Mouse (Mus musculus) neural tube, embryonic 14.5 days (tissue): Measurements from ENCODE around the gene Actrt3. TPM values are rescaled to one million over a fixed set of nuclear protein-coding genes. Genes with fewer than 3 reads are reported as not detected.

ENCODE experiments used
- ATAC-seq: fragments of 200-750 bp; cut with Nextera tagmentation; 2 replicates; pipeline ENCODE4 v1.8.0; 2017; ENCODE audit warnings: low read depth, mild to moderate bottlenecking, moderate TSS enrichment, moderate library complexity
- H3K27ac ChIP-seq: fragments of 300-500 bp; sonication (generic); 2 replicates; pipeline ENCODE4 v1.5.1; 2014; ENCODE audit warnings: low read depth, mild to moderate bottlenecking, control low read depth, low read length, moderate library complexity, mixed read lengths
- H3K27me3 ChIP-seq: fragments of 300-500 bp; sonication (generic); 2 replicates; pipeline ENCODE4 v1.6.1; 2014; ENCODE audit warnings: low read length; ENCODE audit not compliant: control insufficient read depth, insufficient read depth
- H3K36me3 ChIP-seq: fragments of 300-500 bp; sonication (generic); 2 replicates; pipeline ENCODE4 v1.6.1; 2014; ENCODE audit warnings: low read length, mixed read lengths; ENCODE audit not compliant: control insufficient read depth, insufficient read depth
- H3K4me1 ChIP-seq: fragments of 300-500 bp; sonication (generic); 2 replicates; pipeline ENCODE4 v1.6.1; 2014; ENCODE audit warnings: low read length; ENCODE audit not compliant: control insufficient read depth, insufficient read depth
- H3K4me2 ChIP-seq: fragments of 300-500 bp; sonication (generic); 2 replicates; pipeline ENCODE4 v1.6.1; 2014; ENCODE audit warnings: mild to moderate bottlenecking, low read depth, low read length, control low read depth
- H3K4me3 ChIP-seq: fragments of 300-500 bp; sonication (generic); 2 replicates; pipeline ENCODE4 v1.5.1; 2014; ENCODE audit warnings: low read depth, low read length, control low read depth, mixed read lengths
- H3K9ac ChIP-seq: fragments of 300-500 bp; sonication (generic); replicated peaks from 2 replicates; pipeline ENCODE4 v1.6.1; 2014; ENCODE audit warnings: low read depth, mild to moderate bottlenecking, control low read depth, low read length, mixed read lengths
- H3K9me3 ChIP-seq: fragments of 300-500 bp; sonication (generic); 2 replicates; pipeline ENCODE4 v1.6.1; 2016; ENCODE audit warnings: low read length; ENCODE audit not compliant: control insufficient read depth
- WGBS: fragments of 180-500 bp; shearing (Covaris S2); extraction: QIAGEN DNeasy Blood & Tissue Kit; methylation state at CpG from one replicate; pipeline ENCODE4 v1.1.7; 2014; 5-methylcytosine and 5-hydroxymethylcytosine counted together
- polyA plus RNA-seq: library from polyadenylated mRNA; unstranded; fragments of >200 nt; fragmentation: Nextera tagmentation; extraction: Ambion mirVana; gene quantifications from 2 replicates; pipeline ENCODE4 v1.2.1, GENCODE M21; 2014

Actrt3 gene
- 0.83 and 0.88 TPM in 2 replicates for polyA plus RNA-seq

DNA sequence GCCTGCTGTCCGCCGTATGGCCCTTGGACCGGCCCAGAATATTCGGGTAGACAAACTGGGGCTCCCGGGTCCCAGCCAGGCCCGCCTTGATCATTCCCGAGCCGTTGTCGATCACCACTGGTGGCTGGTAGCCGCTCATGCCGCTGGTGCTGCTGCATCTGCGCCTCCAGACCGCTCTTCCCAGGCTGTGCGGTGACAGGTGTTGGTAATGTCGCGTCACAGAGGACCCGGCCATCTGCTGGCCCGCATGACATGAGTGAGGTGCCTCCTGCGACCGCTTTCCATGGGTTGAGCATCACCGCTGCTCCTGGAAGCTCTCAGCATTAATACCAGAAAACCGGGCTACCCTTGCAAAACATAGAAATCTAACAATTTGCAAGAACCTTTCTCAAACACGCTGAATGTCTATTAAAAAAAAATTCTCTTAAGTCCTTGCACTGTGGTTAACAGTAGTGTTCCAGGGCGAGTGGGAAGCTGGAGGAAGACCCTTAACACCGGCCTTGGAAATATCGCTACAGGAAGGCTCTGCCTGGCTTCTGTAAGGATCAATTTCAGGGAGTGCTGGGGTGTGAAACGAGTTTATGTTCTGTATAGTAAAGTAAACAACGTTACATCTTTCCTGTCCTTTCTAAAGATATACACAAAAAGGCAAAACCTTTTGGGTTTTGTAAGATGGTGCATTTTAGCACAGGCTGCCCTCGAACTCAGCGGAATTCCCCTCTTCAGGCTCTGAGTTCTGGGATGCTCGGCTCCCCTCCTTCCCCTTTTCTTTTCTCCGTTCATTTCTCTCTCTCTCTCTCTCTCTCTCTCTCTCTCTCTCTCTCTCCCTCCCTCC, at the start of gene Actrt3:
TSS of gene Actrt3 (minus strand) at position 229 of the 835 bp plus-strand sequence.
- H3K27ac ChIP-seq, result peak within 1 kb of the TSS; percentile 55
- H3K9me3 ChIP-seq, result no peaks in the 10 kb centered on the region
- H3K36me3 ChIP-seq, result no peaks in the 10 kb centered on the region
- 1% methylated on average over 32 of the region's 32 CpGs for WGBS
- no peak for ATAC-seq
- H3K4me3 ChIP-seq, result peak within 1 kb of the TSS; percentile 88
- H3K9ac ChIP-seq, result peak within 1 kb of the TSS; percentile 55
- peaks cover 14% of the 10 kb centered on the region for H3K4me1 ChIP-seq
- H3K4me2 ChIP-seq, result peak within 1 kb of the TSS; percentile 73
- H3K27me3 ChIP-seq, result no peaks in the 10 kb centered on the region

GRCm38 (mm10) chr3:30648466-30648865, 48.7 kb upstream of the Actrt3 start:
- Histone ChIP-seq H3K27ac (no peak overlapping the region), H3K4me1 (peaks cover 6% of the 10 kb centered on the region; the same call in 1 of the 2 replicates), H3K4me2 (no peak overlapping the region), H3K36me3 (no peaks in the 10 kb centered on the region), H3K9ac (no peak overlapping the region), H3K9me3 (no peaks in the 10 kb centered on the region), H3K27me3 (peaks cover 7% of the 10 kb centered on the region; the same call in 1 of the 2 replicates), H3K4me3 (no peak overlapping the region)
- 83% methylated on average over 2 of the region's 2 CpGs for WGBS
- no peak for ATAC-seq

- 2% methylated on average over 25 of the region's 25 CpGs for whole genome bisulfite sequencing
- peak; percentile 85; the same call in 1 of the 2 replicates for ATAC-seq
- Histone ChIP-seq H3K4me1 (peaks cover 6% of the 10 kb centered on the region; the same call in 1 of the 2 replicates), H3K27ac (no peak within 1 kb of the TSS), H3K36me3 (no peaks in the 10 kb centered on the region), H3K9ac (peak within 1 kb of the TSS; percentile 22; the same call in 1 of the 2 replicates), H3K4me2 (peak within 1 kb of the TSS; percentile 56), H3K27me3 (peaks cover 7% of the 10 kb centered on the region; the same call in 1 of the 2 replicates), H3K4me3 (peak within 1 kb of the TSS; percentile 26; the same call in 1 of the 2 replicates), H3K9me3 (no peaks in the 10 kb centered on the region)
Measured at GRCm38 (mm10) chr3:30647440-30648090, 47.8 kb upstream of the Actrt3 start, which contains the start of gene Lrrc34. Gene Lrrc34 (minus strand): TSS chr3:30647869.

DNA sequence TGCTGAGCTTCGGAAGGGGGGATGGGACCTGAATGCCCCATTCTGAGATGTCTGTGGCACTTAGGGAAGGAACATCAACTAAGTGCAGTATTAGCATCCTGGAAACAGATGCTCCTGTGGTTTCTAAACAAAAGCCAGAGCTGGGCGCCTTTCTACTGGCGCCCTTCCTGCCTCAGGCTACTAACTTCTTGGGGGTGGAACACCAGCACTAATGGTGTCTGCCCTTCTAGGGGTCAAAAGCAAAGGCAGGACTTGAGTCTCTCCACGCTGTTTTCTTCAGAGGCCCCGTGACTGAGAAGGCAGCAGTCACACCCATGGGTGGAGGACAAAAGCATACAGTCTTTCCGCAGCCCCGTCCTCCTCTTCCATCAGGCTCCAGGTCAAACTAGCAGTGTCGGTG, 47.0 kb upstream of the Actrt3 start:
- H3K27ac ChIP-seq, result no peak overlapping the region
- no peak overlapping the region for H3K4me2 ChIP-seq
- no peaks in the 10 kb centered on the region for H3K9me3 ChIP-seq
- no peak overlapping the region for H3K4me3 ChIP-seq
- peaks cover 6% of the 10 kb centered on the region; the same call in 1 of the 2 replicates for H3K4me1 ChIP-seq
- H3K36me3 ChIP-seq, result no peaks in the 10 kb centered on the region
- ATAC-seq, result no peak
- 44% methylated on average over 8 of the region's 8 CpGs for WGBS
- no peak overlapping the region for H3K9ac ChIP-seq
- H3K27me3 ChIP-seq, result peaks cover 7% of the 10 kb centered on the region; the same call in 1 of the 2 replicates

DNA sequence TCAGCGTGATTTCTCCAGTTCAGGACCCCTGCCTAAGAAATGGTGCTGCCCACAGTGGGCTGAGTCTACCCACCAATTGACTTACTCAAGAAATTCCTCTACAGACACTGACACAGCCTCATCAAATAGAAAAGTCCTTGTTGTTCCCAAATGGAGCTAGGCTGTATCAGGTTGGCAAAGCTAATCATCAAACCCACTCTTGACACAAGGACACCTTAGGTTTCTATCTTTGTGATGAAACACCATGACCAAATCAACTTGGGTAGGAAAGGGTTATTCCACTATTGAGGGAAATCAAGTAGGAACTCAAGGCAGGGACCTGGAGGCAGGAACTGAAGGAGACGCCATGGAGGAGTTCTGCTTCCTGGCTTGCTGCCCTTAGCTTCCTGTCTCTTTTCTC, 44.5 kb upstream of the Actrt3 start, which contains the start of gene Lrriq4:
TSS of gene Lrriq4 (plus strand) at position 301 of the 400 bp plus-strand sequence.
- 84% methylated on average over 2 of the region's 2 CpGs for WGBS

DNA sequence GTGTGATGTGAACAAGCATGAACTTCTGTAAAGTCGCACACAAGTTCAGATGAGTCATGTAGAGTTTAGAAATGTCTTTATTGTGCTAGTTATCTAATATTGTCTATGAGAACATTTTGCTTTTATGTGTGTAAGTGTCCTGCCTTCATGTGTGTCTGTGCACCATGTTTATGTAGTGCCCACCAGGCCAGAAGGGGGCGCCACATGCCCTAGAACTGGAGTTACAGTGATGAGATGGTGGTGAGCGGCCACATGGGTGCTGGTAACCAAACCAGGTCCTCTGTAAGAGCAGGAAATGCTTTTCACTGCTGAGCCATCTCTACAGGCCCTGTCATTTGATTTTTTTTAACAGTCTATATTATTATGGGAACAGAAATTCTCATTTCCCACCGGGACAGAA, 35.9 kb upstream of the Actrt3 start:
- H3K36me3 ChIP-seq, result no peaks in the 10 kb centered on the region
- H3K4me2 ChIP-seq, result no peak overlapping the region
- no peak overlapping the region for H3K4me3 ChIP-seq
- no peak overlapping the region for H3K9ac ChIP-seq
- no peaks in the 10 kb centered on the region for H3K4me1 ChIP-seq
- no peaks in the 10 kb centered on the region for H3K9me3 ChIP-seq
- no peak overlapping the region for H3K27ac ChIP-seq
- no peaks in the 10 kb centered on the region for H3K27me3 ChIP-seq
- ATAC-seq, result no peak
- WGBS, result 88% methylated on average over 4 of the region's 4 CpGs

More for the DNA sequence above, 44.5 kb upstream of the Actrt3 start, which contains the start of gene Lrriq4:
- H3K27ac ChIP-seq, result no peak within 1 kb of the TSS
- no peak within 1 kb of the TSS for H3K4me3 ChIP-seq
- H3K27me3 ChIP-seq, result 0 out of 2 replicates have a peak, but pooled peaks cover 1% of the 10 kb centered on the region
- H3K36me3 ChIP-seq, result no peaks in the 10 kb centered on the region
- no peak for ATAC-seq
- H3K4me2 ChIP-seq, result no peak within 1 kb of the TSS
- no peak within 1 kb of the TSS for H3K9ac ChIP-seq
- H3K4me1 ChIP-seq, result no peaks in the 10 kb centered on the region
- no peaks in the 10 kb centered on the region for H3K9me3 ChIP-seq

DNA sequence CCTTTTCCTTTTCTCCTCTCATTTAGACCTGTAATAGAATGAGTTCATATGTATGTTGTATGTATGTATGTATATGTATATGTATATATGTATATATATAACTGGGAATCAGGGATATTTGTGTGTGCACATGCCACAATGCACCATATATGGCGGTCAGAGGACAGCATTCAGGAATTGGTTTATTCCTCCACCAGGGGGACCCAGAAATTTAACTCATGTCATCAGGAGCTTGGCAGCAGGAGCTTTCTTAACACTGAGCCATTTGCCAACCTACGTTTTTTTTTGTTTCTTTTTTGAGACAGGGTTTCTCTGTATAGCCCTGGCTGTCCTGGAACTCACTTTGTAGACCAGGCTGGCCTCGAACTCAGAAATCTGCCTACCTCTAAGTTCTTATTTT, 33.9 kb upstream of the Actrt3 start:
- Histone ChIP-seq H3K27me3 (no peaks in the 10 kb centered on the region), H3K9me3 (no peaks in the 10 kb centered on the region), H3K4me1 (no peaks in the 10 kb centered on the region), H3K36me3 (no peaks in the 10 kb centered on the region), H3K4me3 (no peak overlapping the region), H3K27ac (no peak overlapping the region), H3K4me2 (no peak overlapping the region), H3K9ac (no peak overlapping the region)
- 71% methylated on average over 3 of the region's 3 CpGs for WGBS
- ATAC-seq, result no peak

DNA sequence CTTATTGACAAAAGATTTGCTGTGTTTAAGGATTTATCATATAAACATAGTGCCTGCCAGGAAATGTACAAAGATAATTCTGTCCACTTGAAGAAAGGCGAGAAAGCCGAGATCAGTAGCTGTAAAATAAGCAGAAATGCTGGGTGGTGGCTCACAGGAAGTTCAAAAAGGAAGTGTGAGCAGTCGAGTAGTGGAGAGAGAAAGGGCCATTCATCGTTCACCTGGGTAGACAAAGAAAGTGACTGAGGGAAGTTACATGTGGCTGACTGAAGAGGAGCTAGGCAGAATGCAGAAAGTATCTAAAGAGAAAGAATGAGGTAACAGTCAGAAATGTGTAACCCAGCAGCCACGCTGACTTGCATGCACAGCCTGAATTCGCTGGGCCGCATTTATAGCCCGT, 20.4 kb upstream of the Actrt3 start:
- WGBS, result 84% methylated on average over 8 of the region's 8 CpGs
- no peak overlapping the region for H3K27ac ChIP-seq
- no peak for ATAC-seq
- H3K9me3 ChIP-seq, result no peaks in the 10 kb centered on the region
- no peaks in the 10 kb centered on the region for H3K27me3 ChIP-seq
- H3K4me3 ChIP-seq, result no peak overlapping the region
- peaks cover 21% of the 10 kb centered on the region; the same call in 1 of the 2 replicates for H3K36me3 ChIP-seq
- no peak overlapping the region for H3K4me2 ChIP-seq
- no peak overlapping the region for H3K9ac ChIP-seq
- no peaks in the 10 kb centered on the region for H3K4me1 ChIP-seq
